Mouse (Mus musculus) layer of hippocampus, adult 2 months (tissue): ENCODE measurements around the gene Rfx7. TPM values are rescaled to one million over a fixed set of nuclear protein-coding genes. Genes with fewer than 3 reads are reported as not detected.
"Not testable (repeated sequence)": the region's sequence is repeated elsewhere in the genome, so short reads cannot be mapped to it uniquely, and the experiment has no call there.

Experiments used
- DNase-seq, 2 experiments: peaks; one replicate each; pipeline ENCODE4 v3.0.0; 2022; ENCODE audit warnings: low spot score in 2 of 2
- H3K27ac ChIP-seq: fragments of 200-600 bp; 2 replicates; pipeline ENCODE4 v1.8.1; 2022
- H3K4me3 ChIP-seq: fragments of 200-600 bp; 2 replicates; pipeline ENCODE4 v1.8.1; 2022; ENCODE audit warnings: mild to moderate bottlenecking
- CTCF ChIP-seq: fragments of 200-600 bp; conservative IDR thresholded peaks from 2 replicates; pipeline ENCODE4 v1.8.1; 2022; ENCODE audit warnings: antibody characterized with exemption, mild to moderate bottlenecking, moderate library complexity
- total RNA-seq, 2 experiments: library from RNA; stranded (reverse); gene quantifications; 2 replicates each; pipeline ENCODE4 v1.2.3; 2021

Gene Rfx7
- total RNA-seq, 2 experiments from 2014 or later, result 21.4 to 21.6 TPM

- TF ChIP-seq CTCF, result no peak
- no peak overlapping the region for H3K4me3 ChIP-seq
- H3K27ac ChIP-seq, result no peak overlapping the region
- DNase-seq, result no peak
Measured at GRCm38 (mm10) chr9:72580216-72580615, 48.2 kb downstream of the Rfx7 start.

- no peak for DNase-seq
- Histone ChIP-seq H3K4me3 (no peak overlapping the region), H3K27ac (no peak overlapping the region)
- no peak for TF ChIP-seq CTCF
Measured at GRCm38 (mm10) chr9:72590861-72591260, 58.8 kb downstream of the Rfx7 start.

- no peak overlapping the region for H3K4me3 ChIP-seq
- H3K27ac ChIP-seq, result no peak overlapping the region
- TF ChIP-seq CTCF, result no peak
- DNase-seq, result no peak
Measured at GRCm38 (mm10) chr9:72592016-72592415, 60.0 kb downstream of the Rfx7 start.

- H3K4me3 ChIP-seq, H3K27ac ChIP-seq, DNase-seq: not testable (repeated sequence)
- TF ChIP-seq CTCF, result peak; percentile 66
Measured at GRCm38 (mm10) chr9:72594656-72595055, 62.6 kb downstream of the Rfx7 start.

GRCm38 (mm10) chr9:72600142-72600541 lies 68.1 kb downstream of the Rfx7 start:
- H3K27ac ChIP-seq, result no peak overlapping the region
- H3K4me3 ChIP-seq, result no peak overlapping the region
- TF ChIP-seq CTCF, result no peak
- DNase-seq, result no peak

GRCm38 (mm10) chr9:72609771-72610170 lies 77.7 kb downstream of the Rfx7 start:
- Histone ChIP-seq H3K4me3 (no peak overlapping the region), H3K27ac (no peak overlapping the region)
- DNase-seq, result no peak
- no peak for TF ChIP-seq CTCF

- no peak for DNase-seq
- Histone ChIP-seq H3K4me3 (no peak overlapping the region), H3K27ac (0 out of 2 replicates have a peak overlapping the region, but pooled peaks have one; percentile 14)
- no peak for TF ChIP-seq CTCF
Measured at GRCm38 (mm10) chr9:72613884-72614283, 81.8 kb downstream of the Rfx7 start.

GRCm38 (mm10) chr9:72614786-72615480 lies 82.9 kb downstream of the Rfx7 start:
- TF ChIP-seq CTCF, result peak; percentile 70
- peak overlapping the region; percentile 32; the same call in 1 of the 2 replicates for H3K27ac ChIP-seq
- H3K4me3 ChIP-seq, result no peak overlapping the region
- no peak for DNase-seq

GRCm38 (mm10) chr9:72618037-72618436 lies 86.0 kb downstream of the Rfx7 start:
- no peak for TF ChIP-seq CTCF
- H3K27ac ChIP-seq, result no peak overlapping the region
- DNase-seq, result no peak
- no peak overlapping the region for H3K4me3 ChIP-seq

- H3K4me3 ChIP-seq, result no peak overlapping the region
- no peak for TF ChIP-seq CTCF
- DNase-seq, result no peak
- H3K27ac ChIP-seq, result no peak overlapping the region
Measured at GRCm38 (mm10) chr9:72623605-72624004, 91.6 kb downstream of the Rfx7 start.

- peak in 1 of 2 experiments; percentile 28 for DNase-seq
- no peak overlapping the region for H3K4me3 ChIP-seq
- H3K27ac ChIP-seq, result no peak overlapping the region
- no peak for TF ChIP-seq CTCF
Measured at GRCm38 (mm10) chr9:72627598-72627997, 95.6 kb downstream of the Rfx7 start.

- no peak for TF ChIP-seq CTCF
- Histone ChIP-seq H3K27ac (no peak overlapping the region), H3K4me3 (no peak overlapping the region)
- peak in 1 of 2 experiments; percentile 39 for DNase-seq
Measured at GRCm38 (mm10) chr9:72628591-72628990, 96.6 kb downstream of the Rfx7 start.

GRCm38 (mm10) chr9:72632198-72632597 lies 100.2 kb downstream of the Rfx7 start:
- no peak overlapping the region for H3K4me3 ChIP-seq
- TF ChIP-seq CTCF, result no peak
- H3K27ac ChIP-seq, result no peak overlapping the region
- DNase-seq, result no peak

- H3K4me3 ChIP-seq, result no peak overlapping the region
- DNase-seq, result no peak
- peak; percentile 96 for TF ChIP-seq CTCF
- no peak overlapping the region for H3K27ac ChIP-seq
Measured at GRCm38 (mm10) chr9:72635134-72635533, 103.1 kb downstream of the Rfx7 start.
